Mouse (Mus musculus) colon, adult 2 months (tissue): ENCODE data around the gene Ttc30a1. TPM values are rescaled to one million over a fixed set of nuclear protein-coding genes. Genes with fewer than 3 reads are reported as not detected.

Experiments used
- polyA plus RNA-seq: library from polyadenylated mRNA; depleted of rRNA; stranded (reverse); fragments of >200 nt; gene quantifications from 2 replicates; pipeline ENCODE4 v1.2.3, GENCODE M21; 2012; rRNA removed

Ttc30a1 gene
- polyA plus RNA-seq = 3.2 TPM in 2 replicates

GRCm38 (mm10) chr2:75981440-75982081 lies at the start of gene Ttc30a1:
Ttc30a1 (minus strand) TSS chr2:75981967.

DNA sequence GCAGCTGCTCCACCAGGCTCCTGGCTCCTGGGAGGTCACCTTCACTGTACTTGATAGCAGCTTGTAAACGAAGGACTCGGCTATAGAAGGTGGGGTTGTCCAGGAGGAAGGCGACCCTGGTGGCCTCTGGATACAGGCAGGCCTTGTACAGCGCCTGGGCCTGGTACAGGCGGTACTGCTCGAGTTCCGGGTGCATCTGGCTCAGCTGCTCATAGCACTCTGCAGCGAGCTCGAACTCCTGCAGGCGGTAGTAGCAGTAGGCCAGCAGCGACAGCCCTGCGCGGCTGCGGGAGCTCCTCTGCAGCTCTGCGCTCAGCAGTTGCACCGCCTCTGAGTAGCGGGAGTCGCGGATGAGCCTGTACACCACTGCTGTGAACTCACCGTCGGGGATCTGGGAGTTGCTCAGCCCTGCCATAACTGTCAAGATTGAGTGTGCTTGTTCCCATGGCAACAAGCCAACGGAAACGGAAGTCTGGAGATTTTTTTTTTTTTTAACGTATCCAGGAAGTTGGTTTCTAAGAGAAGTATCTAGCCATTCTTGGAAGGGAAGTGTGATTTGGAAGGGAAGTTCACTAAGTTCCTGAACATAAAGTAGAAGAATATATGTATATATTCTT lies 3.9 kb downstream of the Ttc30a1 start, which contains the start of gene Ttc30a2:
TSS of gene Ttc30a2 (minus strand) at position 419 of the 617 bp plus-strand sequence.

DNA sequence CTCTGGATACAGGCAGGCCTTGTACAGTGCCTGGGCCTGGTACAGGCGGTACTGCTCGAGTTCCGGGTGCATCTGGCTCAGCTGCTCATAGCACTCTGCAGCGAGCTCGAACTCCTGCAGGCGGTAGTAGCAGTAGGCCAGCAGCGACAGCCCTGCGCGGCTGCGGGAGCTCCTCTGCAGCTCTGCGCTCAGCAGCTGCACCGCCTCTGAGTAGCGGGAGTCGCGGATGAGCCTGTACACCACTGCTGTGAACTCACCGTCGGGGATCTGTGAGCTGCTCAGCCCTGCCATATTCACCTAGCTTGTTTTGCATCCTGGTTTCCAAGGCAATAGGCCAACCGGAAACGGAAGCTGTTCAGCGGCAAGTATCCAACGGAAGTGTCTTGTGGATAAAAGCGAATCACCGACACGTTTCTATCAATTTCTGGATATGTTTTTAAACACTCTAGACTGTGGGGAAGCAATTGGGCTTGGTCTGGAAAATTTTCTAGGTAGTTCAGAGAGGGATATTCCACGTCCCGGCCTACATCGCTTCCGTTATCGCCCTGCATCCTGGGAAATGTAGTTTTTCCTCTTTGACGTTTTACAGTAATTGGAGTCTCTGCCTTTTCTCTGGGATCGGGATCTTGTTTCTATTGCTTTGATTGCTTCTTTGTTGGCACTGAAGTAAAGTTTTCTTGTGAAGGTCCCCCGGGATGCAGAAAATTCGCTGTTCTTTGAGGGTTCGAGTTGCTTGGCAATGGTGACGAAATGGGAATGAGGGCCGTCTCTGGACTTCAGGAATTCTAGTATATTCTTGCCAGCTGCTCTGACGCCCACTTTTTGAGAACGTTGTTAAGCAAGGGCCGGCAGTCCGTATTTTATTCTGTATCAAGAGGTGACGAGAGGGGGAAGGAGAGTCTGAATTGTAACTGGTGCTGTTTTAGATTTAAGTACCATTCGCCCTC lies 43.4 kb downstream of the Ttc30a1 start, which contains the start of gene Ttc30b:
TSS of gene Ttc30b (minus strand) at position 469 of the 947 bp plus-strand sequence.

Other genes with a start within 250 kb of the Ttc30a1 start
- gene Agps, start 149.8 kb downstream of the Ttc30a1 start, polyA plus RNA-seq = 5.1 and 7.3 TPM in 2 replicates
- gene Ttc30b, start 43.4 kb downstream of the Ttc30a1 start, polyA plus RNA-seq = 10.2 and 11.8 TPM in 2 replicates
- 0.06 and 0.26 TPM in 2 replicates for gene Ttc30a2, start 3.8 kb downstream of the Ttc30a1 start, polyA plus RNA-seq